ENCODE assay signal across 7 mouse cellular contexts in genomic region chr6:54565012-54565411, GRCm38 (mm10). TPM values are rescaled to one million over a fixed set of nuclear protein-coding genes. Genes with fewer than 3 reads are reported as not detected.
A peak's percentile ranks its signal among the peaks of the same experiment; 100 is the strongest.
DNase-seq lines count a peak whose midpoint lies in the region; ATAC-seq and TF ChIP-seq lines count a peak whose summit lies in the region.

No protein-coding gene starts in this region.

- no peak for TF ChIP-seq POLR2A in limb, embryonic 14.5 days (IDR thresholded peaks at IDR 0.05; ENCODE audit: borderline replicate concordance, extremely low read depth, insufficient read depth, insufficient read length)

- no peaks in the 10 kb centered on the region for H3K9me3 ChIP-seq in forebrain, embryonic 13.5 days (replicated peaks)
- H3K9me3 ChIP-seq in limb, embryonic 14.5 days (ENCODE audit: control insufficient read depth, low read length), result no peaks in the 10 kb centered on the region
- H3K9me3 ChIP-seq in stomach, postnatal 0 days (ENCODE audit: control insufficient read depth, low read length), result no peaks in the 10 kb centered on the region
- H3K9me3 ChIP-seq in lung, postnatal 0 days (ENCODE audit: low read length), result no peaks in the 10 kb centered on the region

- no peaks in the 10 kb centered on the region for H3K27me3 ChIP-seq in forebrain, embryonic 13.5 days
- H3K27me3 ChIP-seq in limb, embryonic 14.5 days (ENCODE audit: control insufficient read depth, insufficient read depth, low read length), result no peaks in the 10 kb centered on the region
- no peaks in the 10 kb centered on the region for H3K27me3 ChIP-seq in stomach, postnatal 0 days (ENCODE audit: control insufficient read depth, insufficient read depth, low read length)
- H3K27me3 ChIP-seq in lung, postnatal 0 days (replicated peaks; ENCODE audit: insufficient read depth, low read length), result no peaks in the 10 kb centered on the region

- H3K36me3 ChIP-seq in forebrain, embryonic 13.5 days (ENCODE audit: poor library complexity, severe bottlenecking), result no peaks in the 10 kb centered on the region
- H3K36me3 ChIP-seq in limb, embryonic 14.5 days (ENCODE audit: control insufficient read depth, insufficient read depth, low read length), result no peaks in the 10 kb centered on the region
- no peaks in the 10 kb centered on the region for H3K36me3 ChIP-seq in stomach, postnatal 0 days (ENCODE audit: control insufficient read depth, insufficient read depth, low read length)
- no peaks in the 10 kb centered on the region for H3K36me3 ChIP-seq in lung, postnatal 0 days (ENCODE audit: insufficient read depth, low read length)

- peak overlapping the region; percentile 77 for H3K4me2 ChIP-seq in forebrain, embryonic 13.5 days
- peak overlapping the region; percentile 91; the same call in 1 of the 2 replicates for H3K4me2 ChIP-seq in limb, embryonic 14.5 days (replicated peaks; ENCODE audit: low read depth, low read length, severe bottlenecking)
- H3K4me2 ChIP-seq in stomach, postnatal 0 days (replicated peaks; ENCODE audit: low read depth), result no peak overlapping the region; the same call in 1 of the 2 replicates
- H3K4me2 ChIP-seq in lung, postnatal 0 days (replicated peaks; ENCODE audit: low read depth, low read length), result no peak overlapping the region

- DNase-seq in ES-CJ7 (ENCODE audit: low read depth, low spot score) (peak; percentile 52), R1 (ENCODE audit: low read depth, low spot score) (peak; percentile 64)
- peak; percentile 12 for DNase-seq in limb, embryonic 14.5 days (ENCODE audit: low spot score)
- no peak for DNase-seq in stomach, postnatal 0 days (ENCODE audit: low spot score)
- no peak for DNase-seq in lung, postnatal 0 days (ENCODE audit: low spot score)
- DNase-seq in kidney, postnatal 25 days, result no peak

- peak; percentile 39 for ATAC-seq in forebrain, embryonic 13.5 days
- ATAC-seq in limb, embryonic 14.5 days (ENCODE audit: low FRiP score, low read depth), result no peak
- peak; percentile 32; the same call in 1 of the 2 replicates for ATAC-seq in stomach, postnatal 0 days (ENCODE audit: low FRiP score, low TSS enrichment)
- no peak for ATAC-seq in lung, postnatal 0 days

- no peak for TF ChIP-seq EP300 in stomach, postnatal 0 days (optimal IDR thresholded peaks at IDR 0.05)
- no peak for TF ChIP-seq EP300 in lung, postnatal 0 days (IDR thresholded peaks at IDR 0.05)

- peak overlapping the region; percentile 84 for H3K27ac ChIP-seq in forebrain, embryonic 13.5 days
- no peak overlapping the region for H3K27ac ChIP-seq in limb, embryonic 14.5 days (replicated peaks; ENCODE audit: low read depth, low read length)
- H3K27ac ChIP-seq in stomach, postnatal 0 days (replicated peaks), result 0 out of 2 replicates have a peak overlapping the region, but pooled peaks have one; percentile 13
- no peak overlapping the region for H3K27ac ChIP-seq in lung, postnatal 0 days (ENCODE audit: low read length)

- peaks cover 73% of the 10 kb centered on the region for H3K4me1 ChIP-seq in forebrain, embryonic 13.5 days
- peaks cover 15% of the 10 kb centered on the region for H3K4me1 ChIP-seq in limb, embryonic 14.5 days (ENCODE audit: control insufficient read depth, insufficient read depth, low read length)
- 0 out of 2 replicates have a peak, but pooled peaks cover 2% of the 10 kb centered on the region for H3K4me1 ChIP-seq in stomach, postnatal 0 days (replicated peaks; ENCODE audit: control insufficient read depth, insufficient read depth)
- no peaks in the 10 kb centered on the region for H3K4me1 ChIP-seq in lung, postnatal 0 days (ENCODE audit: insufficient read depth, low read depth, low read length)

- H3K9ac ChIP-seq in forebrain, embryonic 13.5 days, result peak overlapping the region; percentile 77
- no peak overlapping the region for H3K9ac ChIP-seq in limb, embryonic 14.5 days (ENCODE audit: low read depth, low read length, severe bottlenecking)
- no peak overlapping the region for H3K9ac ChIP-seq in stomach, postnatal 0 days (ENCODE audit: low read length)
- H3K9ac ChIP-seq in lung, postnatal 0 days (replicated peaks; ENCODE audit: low read depth), result no peak overlapping the region

- 5% methylated on average over 3 of the region's 3 CpGs for WGBS in forebrain, embryonic 13.5 days
- 38% methylated on average over 3 of the region's 3 CpGs for WGBS in limb, embryonic 14.5 days
- 39% methylated on average over 3 of the region's 3 CpGs for WGBS in stomach, postnatal 0 days
- 61% methylated on average over 3 of the region's 3 CpGs for WGBS in lung, postnatal 0 days

- no peak for TF ChIP-seq CTCF in stomach, postnatal 0 days (IDR thresholded peaks at IDR 0.05; ENCODE audit: low read depth)
- no peak for TF ChIP-seq CTCF in lung, postnatal 0 days (IDR thresholded peaks at IDR 0.05)

- H3K4me3 ChIP-seq in forebrain, embryonic 13.5 days, result peak overlapping the region; percentile 80
- H3K4me3 ChIP-seq in limb, embryonic 14.5 days (replicated peaks; ENCODE audit: low read length), result no peak overlapping the region
- H3K4me3 ChIP-seq in stomach, postnatal 0 days (ENCODE audit: low read depth, low read length), result no peak overlapping the region
- no peak overlapping the region for H3K4me3 ChIP-seq in lung, postnatal 0 days (ENCODE audit: low read depth, low read length)

RNA-seq across cellular contexts. Expression of gene Scrn1, which starts 1.3 kb away (rescaled TPM):
- polyA plus RNA-seq in forebrain, embryonic 13.5 days (2015; fragmentation: Nextera tagmentation; extraction: Ambion mirVana), result 129 and 131 TPM in 2 replicates
- 6.3 and 8.9 TPM in 2 replicates for polyA plus RNA-seq in limb, embryonic 14.5 days (2012; rRNA removed)
- 8.0 and 9.6 TPM in 2 replicates for polyA plus RNA-seq in limb, embryonic 14.5 days (2014; fragmentation: Nextera tagmentation; extraction: Ambion mirVana)
- polyA plus RNA-seq in stomach, postnatal 0 days (2015; fragmentation: Nextera tagmentation; extraction: Ambion mirVana), result 3.4 and 5.7 TPM in 2 replicates
- 2.8 TPM in 2 replicates for polyA plus RNA-seq in lung, postnatal 0 days (2015; fragmentation: Nextera tagmentation; extraction: Ambion mirVana)

RNA-seq across cellular contexts. Expression of gene Plekha8, which starts 29.9 kb away (rescaled TPM):
- polyA plus RNA-seq in forebrain, embryonic 13.5 days (2015; fragmentation: Nextera tagmentation; extraction: Ambion mirVana), result 10.6 and 12.1 TPM in 2 replicates
- 12.6 and 15.5 TPM in 2 replicates for polyA plus RNA-seq in limb, embryonic 14.5 days (2012; rRNA removed)
- 14.0 and 15.5 TPM in 2 replicates for polyA plus RNA-seq in limb, embryonic 14.5 days (2014; fragmentation: Nextera tagmentation; extraction: Ambion mirVana)
- polyA plus RNA-seq in stomach, postnatal 0 days (2015; fragmentation: Nextera tagmentation; extraction: Ambion mirVana), result 5.3 and 5.4 TPM in 2 replicates
- 4.0 and 4.7 TPM in 2 replicates for polyA plus RNA-seq in lung, postnatal 0 days (2015; fragmentation: Nextera tagmentation; extraction: Ambion mirVana)

RNA-seq across cellular contexts. Expression of gene Fkbp14, which starts 32.1 kb away (rescaled TPM):
- polyA plus RNA-seq in forebrain, embryonic 13.5 days (2015; fragmentation: Nextera tagmentation; extraction: Ambion mirVana), result 9.1 and 9.4 TPM in 2 replicates
- polyA plus RNA-seq in limb, embryonic 14.5 days (2012; rRNA removed), result 57.0 and 59.1 TPM in 2 replicates
- 59.6 and 71.0 TPM in 2 replicates for polyA plus RNA-seq in limb, embryonic 14.5 days (2014; fragmentation: Nextera tagmentation; extraction: Ambion mirVana)
- 9.7 and 12.4 TPM in 2 replicates for polyA plus RNA-seq in stomach, postnatal 0 days (2015; fragmentation: Nextera tagmentation; extraction: Ambion mirVana)
- polyA plus RNA-seq in lung, postnatal 0 days (2015; fragmentation: Nextera tagmentation; extraction: Ambion mirVana), result 13.6 and 16.1 TPM in 2 replicates

Comparison
In these comparisons a context has a peak if more than half of its experiments do, and no peak if none do; other contexts are left out.
1. DNase-seq: peak in ES-CJ7 (single experiment), R1 (single experiment) and limb, embryonic 14.5 days (single experiment); none in stomach, postnatal 0 days (single experiment), lung, postnatal 0 days (single experiment) and kidney, postnatal 25 days (0 of 2).
2. ATAC-seq: peak in forebrain, embryonic 13.5 days (single experiment) and stomach, postnatal 0 days (single experiment); none in limb, embryonic 14.5 days (single experiment) and lung, postnatal 0 days (single experiment).
3. H3K27ac ChIP-seq: peak in forebrain, embryonic 13.5 days (single experiment) and stomach, postnatal 0 days (single experiment); none in limb, embryonic 14.5 days (single experiment) and lung, postnatal 0 days (single experiment).
4. H3K4me2 ChIP-seq: peak in forebrain, embryonic 13.5 days (single experiment) and limb, embryonic 14.5 days (single experiment); none in stomach, postnatal 0 days (single experiment) and lung, postnatal 0 days (single experiment).
5. RNA of gene Scrn1, which starts 1.3 kb away (polyA plus RNA-seq): 129 to 131 TPM in forebrain, embryonic 13.5 days; 6.3 to 9.6 TPM in limb, embryonic 14.5 days, 3.4 to 5.7 TPM in stomach, postnatal 0 days and 2.8 TPM in lung, postnatal 0 days; every median in the first group is over 10 times any median in the second.